Mouse (Mus musculus): Measurements from ENCODE around the gene Nars2.

Gene Nars2

DNA sequence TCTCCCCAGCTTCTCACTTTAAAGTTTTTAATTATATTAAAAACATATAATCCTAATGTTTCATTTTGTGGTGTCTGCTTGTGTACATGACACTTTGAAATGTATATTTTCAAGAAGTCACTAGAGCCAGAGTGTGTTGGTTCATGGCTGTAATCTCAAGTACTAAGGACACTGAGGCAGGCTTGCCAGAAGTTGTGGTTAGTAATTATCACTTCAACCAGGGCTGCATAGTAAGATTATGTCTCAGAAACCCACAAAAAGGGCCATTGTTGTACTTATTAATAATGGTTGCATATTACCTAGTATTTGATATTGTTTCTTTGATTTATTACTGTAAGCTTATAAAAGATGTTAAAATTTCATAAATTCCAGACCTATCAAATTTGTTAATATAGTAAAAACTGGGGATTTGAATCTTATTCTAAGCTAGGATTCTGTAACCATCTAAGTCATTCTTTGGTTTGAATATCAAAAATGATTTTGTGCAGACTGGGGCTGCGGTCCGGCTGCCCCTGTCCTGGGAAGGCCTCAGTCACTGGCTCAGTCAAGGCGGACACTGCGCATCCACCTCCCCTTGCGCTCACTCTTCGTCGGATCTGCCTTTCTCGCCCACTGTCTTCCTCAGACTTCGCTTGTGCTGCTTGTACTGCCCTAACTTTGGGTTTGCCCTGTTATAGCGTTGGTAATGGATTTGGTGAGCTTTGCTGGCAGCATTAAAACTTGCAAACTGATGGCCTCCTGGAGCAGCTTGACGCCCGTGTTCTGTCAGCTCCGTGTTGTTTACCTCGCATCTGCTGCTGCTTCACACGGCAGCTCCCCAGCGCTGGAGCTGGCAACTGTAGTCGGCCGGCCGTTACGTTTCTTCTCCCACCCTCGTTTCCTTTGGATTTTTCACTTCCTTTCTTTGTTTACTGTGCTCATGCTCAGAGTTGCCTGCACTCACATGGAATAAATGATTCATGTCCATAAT is 20.0 kb downstream of the Nars2 start:
- DNase-seq (ENCODE audit: low spot score in 2 of 2) = no peak

DNA sequence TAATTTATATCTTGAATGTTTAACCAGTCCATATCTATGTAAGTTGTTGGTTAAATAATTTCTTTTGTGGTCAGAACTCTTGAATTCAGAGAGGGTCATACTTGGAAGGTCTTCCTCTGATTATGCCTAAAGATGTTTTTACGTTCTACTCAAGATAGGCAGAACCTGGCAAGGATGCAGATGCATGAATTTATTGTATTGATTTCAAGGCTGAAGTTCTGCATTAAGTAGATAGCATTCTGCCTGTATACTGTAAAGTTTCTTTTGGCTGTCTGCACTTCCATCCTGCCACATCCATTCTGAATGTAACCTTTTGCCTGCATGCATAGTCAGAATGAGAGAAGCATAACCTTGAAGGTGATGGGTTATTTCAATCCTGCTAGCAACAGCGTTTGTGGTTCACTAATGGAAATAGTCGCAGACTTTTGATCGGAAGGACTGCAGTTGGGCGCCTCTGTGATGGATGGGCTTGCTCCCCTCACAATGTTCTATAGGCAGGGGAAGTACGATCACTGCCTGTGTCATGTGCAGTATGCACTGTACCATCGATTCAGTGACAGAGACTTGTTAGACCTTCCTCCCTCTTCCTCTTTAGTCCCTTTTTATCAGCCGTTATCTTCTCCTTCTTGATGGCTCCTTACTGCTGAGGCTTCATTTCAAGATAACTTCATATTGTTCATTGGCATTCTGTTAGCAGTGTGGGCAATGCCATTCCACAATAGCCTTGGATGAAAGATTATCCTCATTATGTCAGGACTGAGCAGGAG is 21.0 kb downstream of the Nars2 start:
- DNase-seq (ENCODE audit: low spot score in 2 of 2) = no peak

DNA sequence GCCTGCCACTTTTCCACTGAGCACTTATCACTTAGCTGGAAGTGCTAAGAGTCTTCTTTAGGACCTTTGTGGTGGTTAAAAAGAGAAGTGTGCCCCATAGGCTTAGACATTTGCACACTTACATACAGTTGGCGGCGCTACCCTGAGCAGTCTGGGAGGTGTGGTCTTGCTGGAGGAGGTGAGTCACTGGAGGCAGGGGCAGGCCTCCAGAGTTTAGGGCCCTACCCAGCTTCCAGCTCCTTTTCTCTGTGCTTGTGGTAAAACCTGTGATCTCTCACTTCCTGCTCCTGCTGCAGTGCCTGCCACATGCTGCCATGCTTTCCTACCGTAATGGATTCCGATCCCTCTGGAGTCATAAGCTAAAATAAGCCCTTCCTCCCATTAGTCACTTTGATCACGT is 24.6 kb downstream of the Nars2 start:
- DNase-seq (ENCODE audit: low spot score in 2 of 2) = no peak

DNA sequence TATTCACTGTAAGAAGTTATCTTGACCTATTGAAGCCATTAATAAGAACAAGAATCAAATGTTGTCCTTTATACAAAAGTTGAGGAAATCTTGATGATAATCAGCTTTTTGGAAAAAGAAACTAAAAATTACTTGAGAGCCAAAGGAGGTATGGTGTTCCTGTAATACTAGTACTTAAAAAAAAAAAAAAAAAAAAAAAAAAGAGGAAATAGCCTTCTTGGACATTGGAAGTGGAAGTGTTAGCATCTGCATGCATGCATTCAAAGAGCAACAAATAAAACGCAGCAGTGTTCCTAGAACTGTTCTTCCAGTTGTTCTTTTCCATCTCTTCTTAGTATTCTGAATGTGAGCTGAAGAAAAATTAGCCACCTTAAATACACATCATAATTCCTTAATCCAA is 25.9 kb downstream of the Nars2 start:
- no peak for DNase-seq (ENCODE audit: low spot score in 2 of 2)

DNA sequence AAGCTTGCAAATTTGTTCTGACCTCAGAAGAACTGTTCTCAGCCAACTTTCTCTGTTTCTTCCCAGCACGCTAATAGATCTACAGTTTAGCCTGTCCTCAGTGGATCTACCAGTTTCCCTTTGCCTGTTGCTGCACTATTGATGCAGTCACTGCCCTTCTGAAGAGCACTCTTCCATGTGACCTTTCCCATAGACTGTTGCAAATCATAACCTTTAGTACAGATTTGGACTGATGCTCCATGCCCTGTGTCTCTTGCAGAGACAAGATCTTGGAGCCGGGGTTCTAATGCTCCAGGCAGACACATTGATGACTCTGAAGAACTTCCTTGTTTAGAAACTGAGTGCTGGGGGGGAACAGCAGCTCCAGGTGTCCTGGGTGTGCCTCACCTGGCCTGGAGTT is 30.1 kb downstream of the Nars2 start:
- DNase-seq (ENCODE audit: low spot score in 2 of 2) = no peak

DNA sequence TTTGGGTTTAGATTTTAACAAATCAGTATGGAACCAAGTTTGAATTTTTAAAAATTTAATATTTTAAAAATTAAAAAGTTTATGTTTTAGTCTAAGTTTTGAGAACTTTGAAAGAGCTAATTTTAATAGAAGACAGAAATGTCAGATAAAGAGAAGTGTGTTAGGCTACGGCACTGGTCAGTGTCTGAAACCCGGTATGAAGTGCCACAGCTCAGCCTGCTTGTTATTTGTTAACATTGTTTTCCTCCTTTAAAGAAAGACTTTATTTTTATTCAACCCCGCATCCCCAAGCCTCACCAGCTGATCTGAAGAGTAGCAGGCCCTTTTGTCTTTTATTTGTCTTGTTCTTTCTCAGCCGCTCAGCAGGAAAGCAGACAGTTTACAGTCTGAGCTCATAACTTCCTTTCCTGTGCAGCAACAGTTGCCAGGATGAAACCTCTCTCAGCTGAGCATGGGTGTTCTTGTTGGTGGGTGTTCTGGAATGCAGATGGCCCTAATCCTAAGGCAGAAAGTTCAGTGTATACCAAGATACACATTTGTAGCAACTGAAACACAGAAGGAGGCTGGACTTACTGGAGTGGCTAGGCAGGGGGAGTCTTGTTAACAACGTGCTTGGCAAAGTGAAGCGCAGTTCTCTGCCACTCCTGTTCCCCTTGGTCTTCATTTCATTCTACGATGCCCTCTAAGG is 32.5 kb downstream of the Nars2 start:
- no peak for DNase-seq (ENCODE audit: low spot score in 2 of 2)

DNA sequence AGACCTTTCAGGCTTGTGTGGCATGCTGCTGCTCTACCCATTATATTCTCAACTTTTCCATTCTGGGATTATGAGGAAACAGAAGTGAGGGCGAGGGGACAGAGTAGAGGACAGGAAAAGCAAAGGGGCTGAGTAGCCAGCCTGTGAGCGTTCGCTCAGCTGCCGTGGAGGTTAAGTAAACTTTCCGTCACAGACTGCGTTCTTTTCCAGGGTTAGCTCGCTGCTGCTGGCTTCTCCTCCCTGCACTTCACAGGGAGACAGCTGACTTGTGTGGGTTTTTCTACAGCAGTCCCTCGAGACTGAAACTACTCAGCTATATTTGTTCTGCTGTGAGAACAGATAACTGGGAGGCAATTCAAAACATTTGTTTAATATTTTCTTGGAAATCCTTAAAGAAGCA is 34.5 kb downstream of the Nars2 start:
- no peak for DNase-seq (ENCODE audit: low spot score in 2 of 2)

DNA sequence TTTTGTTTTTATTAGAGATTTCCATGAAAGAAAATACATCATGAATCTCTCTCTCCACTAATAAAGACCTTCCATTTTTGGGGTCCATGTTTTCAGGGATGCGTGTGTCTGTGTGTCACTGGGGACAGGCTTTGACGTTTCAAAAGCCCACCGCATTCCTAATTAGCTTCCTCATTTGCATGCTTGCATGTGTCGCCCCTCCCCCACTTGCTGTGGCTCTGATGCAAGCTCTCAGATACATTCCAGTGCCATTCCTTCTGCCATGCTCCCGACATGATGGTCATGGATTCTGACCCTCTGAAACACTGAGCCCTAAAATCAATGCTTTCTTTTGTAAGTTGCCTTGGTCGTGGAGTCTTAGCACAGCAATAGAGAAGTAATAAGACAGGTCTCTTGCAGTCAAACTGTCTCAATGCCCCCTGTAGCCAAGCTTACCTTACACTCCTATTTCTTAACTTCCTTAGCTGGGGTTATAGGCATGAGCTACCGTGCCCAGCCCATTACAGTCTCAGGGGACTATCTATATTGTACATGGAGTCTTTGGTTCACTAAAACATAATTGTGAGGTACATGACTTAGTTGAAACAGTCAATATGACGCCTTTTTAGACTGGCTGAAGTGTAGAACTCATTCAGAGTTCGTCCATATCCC is 35.6 kb downstream of the Nars2 start:
- no peak for DNase-seq (ENCODE audit: low spot score in 2 of 2)

DNA sequence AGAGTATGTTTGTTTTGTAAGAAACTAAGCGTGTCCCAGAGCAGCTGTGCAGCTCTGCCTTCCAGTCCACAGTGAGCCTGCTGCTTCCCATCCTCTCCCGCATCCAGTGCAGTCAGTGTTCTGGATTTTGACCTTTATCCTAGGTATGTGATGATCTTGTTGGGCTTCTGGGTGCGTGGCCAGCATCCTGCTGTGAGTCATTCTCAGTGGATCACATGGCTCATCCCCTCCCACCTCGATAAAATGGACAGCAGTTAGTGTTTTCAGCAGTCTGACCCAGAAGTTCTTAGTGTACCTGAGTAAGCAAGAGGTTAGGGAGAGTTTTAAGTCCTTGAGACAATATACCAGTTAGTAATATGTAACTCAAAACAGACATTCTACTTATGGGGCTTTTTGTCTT is 36.4 kb downstream of the Nars2 start:
- no peak for DNase-seq (ENCODE audit: low spot score in 2 of 2)

DNA sequence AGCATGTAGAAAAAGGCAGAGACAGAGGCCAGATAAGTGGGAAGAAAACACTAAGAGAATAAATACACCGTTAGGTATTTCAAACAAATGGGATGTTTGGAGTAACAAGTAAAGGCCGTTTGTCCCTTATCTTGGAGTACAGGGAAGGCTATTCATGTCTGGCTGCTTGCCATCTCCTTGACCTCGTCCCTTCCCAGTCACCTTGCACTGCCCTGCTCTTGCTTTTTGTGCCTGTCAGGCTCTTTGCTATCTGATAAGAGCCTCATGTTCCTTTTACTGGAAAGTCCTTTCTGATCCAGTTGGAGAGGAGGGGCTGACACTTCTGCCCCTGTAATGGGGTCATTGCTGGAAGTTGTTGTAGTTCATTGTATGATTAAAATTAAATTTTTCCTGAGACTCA is 61.7 kb downstream of the Nars2 start:
- DNase-seq (ENCODE audit: low spot score in 2 of 2) = no peak

DNA sequence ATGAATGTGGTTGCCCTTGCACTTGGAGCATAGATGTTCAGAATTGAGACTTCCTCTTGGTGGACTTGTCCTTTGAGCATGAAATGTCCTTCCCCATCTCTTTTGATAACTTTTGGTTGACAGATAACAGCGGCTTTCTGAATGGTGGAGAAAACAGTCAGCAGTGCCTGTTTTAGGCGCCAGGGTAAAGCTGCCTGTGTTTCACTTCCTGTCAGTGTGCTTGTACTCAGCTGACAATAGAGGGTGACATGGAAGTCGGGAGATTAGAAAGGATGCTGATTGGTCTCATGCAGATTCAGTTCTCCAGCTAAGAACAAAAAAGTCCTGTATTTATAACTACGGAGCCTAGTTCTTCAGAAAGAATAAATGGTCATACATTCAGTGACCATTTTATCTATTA is 66.7 kb downstream of the Nars2 start:
- DNase-seq (ENCODE audit: low spot score in 2 of 2) = no peak

DNA sequence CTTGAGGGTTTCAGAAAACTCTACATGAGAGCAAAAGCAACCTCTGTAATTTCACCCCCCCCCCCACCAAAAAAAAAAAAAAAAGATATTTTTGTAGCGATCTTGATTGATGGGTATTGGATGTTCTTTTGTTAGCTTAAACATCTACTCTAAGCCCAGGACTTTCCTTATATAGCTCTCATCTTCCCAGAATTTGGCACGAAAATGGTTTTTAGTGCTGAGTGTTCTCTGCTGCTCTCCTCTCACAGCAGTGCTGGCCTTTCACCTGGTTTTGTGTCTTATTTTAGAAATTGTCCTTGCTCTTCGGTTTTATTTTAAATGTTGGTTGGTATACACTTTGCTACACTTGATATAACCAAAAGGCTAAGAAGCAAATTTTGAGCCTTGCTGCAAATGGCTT is 67.1 kb downstream of the Nars2 start:
- no peak for DNase-seq (ENCODE audit: low spot score in 2 of 2)

DNA sequence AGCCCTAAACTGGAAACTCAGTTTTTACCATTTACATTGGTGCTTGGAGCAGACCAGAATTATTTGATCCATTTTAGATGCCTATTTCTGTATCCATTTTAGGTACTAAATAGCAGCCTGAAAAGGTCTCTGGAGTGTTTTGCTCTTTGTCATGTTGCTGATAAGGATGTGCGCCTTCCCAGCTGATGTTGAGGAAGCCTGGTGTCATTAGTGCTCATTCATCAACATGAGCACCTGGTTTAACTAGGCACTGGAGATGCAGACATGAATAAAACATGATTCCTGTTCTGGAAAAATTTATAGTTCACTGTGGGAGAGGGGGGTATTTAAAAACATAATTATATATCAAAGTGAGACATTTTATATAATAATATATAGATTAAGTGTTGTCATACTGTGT is 68.0 kb downstream of the Nars2 start:
- DNase-seq (ENCODE audit: low spot score in 2 of 2) = no peak

DNA sequence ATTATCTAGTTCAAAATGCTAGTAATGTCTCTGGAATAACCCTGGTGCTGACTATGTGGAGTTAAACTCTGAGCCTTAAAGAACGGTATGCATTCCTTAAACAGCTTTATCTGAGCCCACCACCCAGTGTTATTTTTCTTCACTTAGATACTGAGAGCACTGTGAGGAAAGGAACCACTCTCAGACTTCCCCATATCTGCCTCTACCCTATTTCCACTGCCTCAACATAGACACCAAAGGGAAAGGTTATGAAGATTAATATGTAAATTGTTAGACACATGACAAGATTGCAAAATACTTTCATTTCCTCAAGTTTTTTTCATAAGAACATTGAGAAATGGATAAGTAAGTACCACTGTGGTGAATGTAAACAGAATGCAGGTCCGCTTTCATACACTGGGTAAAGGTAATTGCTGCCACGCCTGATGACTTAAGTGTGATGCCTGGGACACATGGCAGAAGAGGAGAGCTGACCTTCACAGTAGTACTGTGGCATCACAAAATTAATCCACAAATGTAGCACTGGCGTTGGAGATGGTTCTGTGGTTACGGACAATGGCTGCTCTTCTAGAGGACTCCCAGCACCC is 75.6 kb downstream of the Nars2 start:
- DNase-seq (ENCODE audit: low spot score in 2 of 2) = no peak

DNA sequence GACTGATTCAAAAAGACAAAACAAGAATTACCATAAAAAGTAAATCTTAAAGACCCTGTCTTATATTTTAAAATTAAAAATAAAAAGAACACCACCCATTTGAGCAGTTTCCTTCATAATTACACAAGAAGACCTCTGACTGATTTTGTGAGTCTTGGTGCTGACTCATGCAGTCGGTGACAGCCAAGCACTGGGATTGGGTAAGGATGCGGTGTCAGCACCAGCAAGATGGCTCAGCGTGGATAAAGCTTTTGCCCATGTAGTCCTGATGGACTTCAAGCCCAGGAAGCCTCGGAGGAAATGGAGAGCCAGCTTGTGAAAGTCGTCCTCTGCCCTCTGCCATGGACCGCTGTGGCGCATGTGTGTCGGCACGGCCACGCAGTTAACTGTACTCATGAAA is 77.8 kb downstream of the Nars2 start:
- DNase-seq (ENCODE audit: low spot score in 2 of 2) = no peak

DNA sequence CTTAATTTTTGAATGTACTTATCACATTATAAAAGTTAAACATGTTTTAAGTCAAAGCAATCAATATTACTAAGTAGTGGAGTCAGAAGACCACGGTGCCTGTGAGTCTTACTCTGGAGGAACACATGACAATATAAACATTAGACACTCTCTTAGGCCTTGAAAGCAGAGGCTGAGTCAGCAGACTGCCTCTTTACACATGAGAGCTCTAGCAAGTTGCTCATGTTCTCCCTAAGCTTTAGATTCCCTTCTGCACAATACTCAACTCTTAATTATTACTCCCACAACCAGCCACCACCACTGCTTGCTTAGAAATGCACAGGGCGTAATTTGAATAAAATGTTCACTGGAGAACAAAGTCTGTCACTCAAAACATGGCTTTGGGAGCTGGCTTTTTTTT is 81.1 kb downstream of the Nars2 start:
- no peak for DNase-seq (ENCODE audit: low spot score in 2 of 2)

DNA sequence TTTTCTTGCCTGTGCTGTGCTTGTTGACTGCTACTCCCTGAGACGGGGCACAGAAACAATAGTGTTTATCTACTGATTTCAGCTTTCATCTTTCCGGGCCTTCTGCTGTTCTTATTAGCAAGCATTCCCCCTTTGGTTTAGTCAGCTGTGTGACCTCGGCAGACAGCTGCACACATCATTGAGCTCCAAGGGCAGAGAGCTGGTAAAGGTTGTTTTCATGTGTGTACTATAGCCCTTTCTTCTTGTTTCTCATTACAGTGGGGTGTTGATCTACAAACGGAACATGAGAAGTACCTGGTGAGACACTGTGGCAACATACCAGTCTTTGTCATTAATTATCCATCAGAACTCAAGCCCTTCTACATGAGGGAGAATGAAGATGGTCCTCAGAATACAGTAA is 88.3 kb downstream of the Nars2 start:
- no peak for DNase-seq (ENCODE audit: low spot score in 2 of 2)

DNA sequence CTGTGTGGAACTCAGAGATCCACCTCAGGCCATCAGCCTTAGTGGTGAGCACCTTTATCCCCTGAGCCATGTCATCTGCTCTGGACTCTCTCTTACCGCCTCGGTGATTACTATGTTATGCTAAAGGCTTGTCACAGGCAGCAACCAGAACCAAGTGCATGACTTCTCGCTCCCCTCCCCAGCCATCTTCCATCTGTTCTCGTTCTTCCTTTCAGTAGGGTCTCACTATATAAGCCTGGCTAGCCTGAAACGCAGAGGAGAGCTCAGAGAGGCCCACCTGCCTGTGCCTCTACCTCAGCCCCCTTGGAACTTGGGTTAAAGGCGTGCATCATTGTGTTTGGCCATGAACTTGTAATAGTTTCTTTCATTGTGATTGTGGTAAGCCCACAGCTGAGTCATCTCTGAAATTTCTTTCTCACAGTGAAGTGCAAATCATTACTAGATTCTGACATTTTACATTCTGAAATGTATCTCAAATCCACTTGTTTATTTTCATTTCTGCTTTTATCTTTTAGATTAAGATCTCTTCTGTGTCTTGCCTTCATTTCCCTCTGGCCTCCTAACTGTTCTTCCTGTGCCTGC is 90.7 kb downstream of the Nars2 start:
- DNase-seq (ENCODE audit: low spot score in 2 of 2) = no peak

DNA sequence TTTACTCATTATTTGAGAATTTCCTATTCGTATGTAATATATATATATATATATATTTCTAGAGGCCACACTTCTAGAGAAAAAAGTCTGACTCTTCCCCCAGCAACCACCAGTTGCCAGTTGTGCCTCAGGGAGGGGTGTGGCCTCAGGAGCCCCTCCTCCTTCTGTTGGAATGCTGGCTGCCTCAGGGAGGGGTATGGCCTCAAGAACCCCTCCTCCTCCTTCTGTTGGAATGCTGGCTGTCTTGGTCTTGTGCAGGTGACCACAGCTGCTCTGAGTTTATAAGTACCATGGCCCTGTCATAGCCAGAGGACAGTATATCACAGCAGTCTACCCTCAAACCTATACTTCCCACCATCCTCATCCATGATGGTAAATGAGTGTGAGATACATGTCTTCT is 91.7 kb downstream of the Nars2 start:
- DNase-seq (ENCODE audit: low spot score in 2 of 2) = no peak

DNA sequence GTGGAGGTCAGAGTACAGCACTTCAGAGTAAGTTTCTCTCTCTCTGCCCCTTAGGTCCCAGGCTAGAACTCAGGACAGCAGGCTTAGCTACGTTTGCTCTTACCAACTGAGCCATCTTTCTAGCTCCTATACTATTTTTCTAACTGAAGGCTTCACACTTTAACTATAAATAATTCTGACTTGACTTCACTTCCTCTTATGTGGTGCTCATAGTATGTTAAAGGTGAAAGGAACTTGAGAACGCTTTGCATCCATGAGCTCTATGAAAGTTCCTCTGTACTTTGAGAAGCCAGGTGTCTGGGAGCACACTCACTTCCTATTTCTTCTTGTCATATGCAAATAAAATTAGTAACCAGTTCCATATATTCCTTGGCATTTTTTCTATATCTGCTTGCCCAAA is 109.7 kb downstream of the Nars2 start:
- no peak for DNase-seq (ENCODE audit: low spot score in 2 of 2)

DNA sequence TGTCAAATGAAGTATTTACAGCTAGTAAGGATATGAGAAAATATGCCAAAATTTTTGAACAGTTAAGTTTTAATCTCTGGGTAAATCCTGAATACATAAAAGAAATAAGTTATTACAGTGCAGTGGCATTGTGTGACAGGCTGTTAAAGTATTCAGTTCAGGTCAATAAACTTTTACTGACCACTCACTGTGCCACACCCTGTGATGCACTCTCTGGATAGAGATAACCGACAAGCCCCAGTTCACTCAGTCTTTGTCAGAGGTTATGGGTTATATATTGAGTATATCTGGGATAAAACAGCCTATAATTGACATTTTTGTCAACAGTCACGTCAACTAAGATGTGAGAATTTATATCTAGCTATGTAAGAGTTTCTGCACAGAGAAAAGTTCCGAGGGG is 120.2 kb downstream of the Nars2 start:
- DNase-seq (ENCODE audit: low spot score in 2 of 2) = no peak

Data from frontal cortex, postnatal 10 days (tissue).